Mouse (Mus musculus) intestine, embryonic 14.5 days (tissue): ENCODE results near the gene Mta3. TPM values are rescaled to one million over a fixed set of nuclear protein-coding genes. Genes with fewer than 3 reads are reported as not detected.
A peak's percentile ranks its signal among the peaks of the same experiment; 100 is the strongest.

Experiments
- ATAC-seq: fragments of 200-750 bp; cut with Nextera tagmentation; replicated peaks from 2 replicates; pipeline ENCODE4 v1.8.0; 2017; ENCODE audit warnings: low read depth, moderate number of reproducible peaks, moderate TSS enrichment, moderate library complexity; ENCODE audit not compliant: low FRiP score, low TSS enrichment
- DNase-seq: peaks from one replicate; pipeline ENCODE4 v3.0.0-alpha.2; 2018; ENCODE audit warnings: low spot score
- H3K27ac ChIP-seq: fragments of 300-500 bp; sonication (generic); 2 replicates; pipeline ENCODE4 v1.5.1; 2014; ENCODE audit warnings: low read depth, mild to moderate bottlenecking, control low read depth
- H3K27me3 ChIP-seq: fragments of 300-500 bp; sonication (generic); replicated peaks from 2 replicates; pipeline ENCODE4 v1.6.1; 2014; ENCODE audit warnings: low read length, control low read depth; ENCODE audit not compliant: control insufficient read depth, insufficient read depth
- H3K36me3 ChIP-seq: fragments of 300-500 bp; sonication (generic); 2 replicates; pipeline ENCODE4 v1.6.1; 2014; ENCODE audit warnings: low read length, control low read depth; ENCODE audit not compliant: control insufficient read depth, insufficient read depth
- H3K4me1 ChIP-seq: fragments of 300-500 bp; sonication (generic); replicated peaks from 2 replicates; pipeline ENCODE4 v1.6.1; 2014; ENCODE audit warnings: low read length, control low read depth, mixed read lengths; ENCODE audit not compliant: control insufficient read depth, insufficient read depth
- H3K4me2 ChIP-seq: fragments of 300-500 bp; sonication (generic); 2 replicates; pipeline ENCODE4 v1.6.1; 2014; ENCODE audit warnings: low read length
- H3K4me3 ChIP-seq: fragments of 300-500 bp; sonication (generic); 2 replicates; pipeline ENCODE4 v1.5.1; 2014; ENCODE audit warnings: low read depth, low read length, control low read depth, mixed read lengths
- H3K9ac ChIP-seq: fragments of 300-500 bp; sonication (generic); 2 replicates; pipeline ENCODE4 v1.6.1; 2014; ENCODE audit warnings: mild to moderate bottlenecking, low read length
- H3K9me3 ChIP-seq: fragments of 300-500 bp; sonication (generic); 2 replicates; pipeline ENCODE4 v1.6.1; 2016; ENCODE audit warnings: low read length, control low read depth; ENCODE audit not compliant: control insufficient read depth
- WGBS: fragments of 180-500 bp; shearing (Covaris S2); extraction: QIAGEN DNeasy Blood & Tissue Kit; methylation state at CpG from one replicate; pipeline ENCODE4 v1.1.7; 2014; 5-methylcytosine and 5-hydroxymethylcytosine counted together
- polyA plus RNA-seq: library from polyadenylated mRNA; unstranded; fragments of >200 nt; fragmentation: Nextera tagmentation; extraction: Ambion mirVana; gene quantifications from 2 replicates; pipeline ENCODE4 v1.2.1, GENCODE M21; 2014

Mta3 gene
- polyA plus RNA-seq, 1 experiment from 2014 or later: 37.0 TPM

- DNase-seq (no peak), ATAC-seq (no peak)
- WGBS: 76% methylated on average over 3 of the region's 3 CpGs
- Histone ChIP-seq H3K9ac (no peak within 1 kb of the TSS), H3K36me3 (no peaks in the 10 kb centered on the region), H3K4me3 (no peak within 1 kb of the TSS), H3K27ac (no peak within 1 kb of the TSS), H3K4me1 (no peaks in the 10 kb centered on the region), H3K27me3 (no peaks in the 10 kb centered on the region), H3K4me2 (no peak within 1 kb of the TSS), H3K9me3 (no peaks in the 10 kb centered on the region)
Measured at GRCm38 (mm10) chr17:83847815-83848214, 141.9 kb downstream of the Mta3 start, which contains the start of gene Haao. TSS of gene Haao (minus strand) at chr17:83847963.

- Histone ChIP-seq H3K4me3 (no peak overlapping the region), H3K4me1 (no peaks in the 10 kb centered on the region), H3K4me2 (no peak overlapping the region), H3K9me3 (no peaks in the 10 kb centered on the region), H3K36me3 (no peaks in the 10 kb centered on the region), H3K9ac (no peak overlapping the region), H3K27me3 (no peaks in the 10 kb centered on the region), H3K27ac (no peak overlapping the region)
- no peak for ATAC-seq
- no peak for DNase-seq
- WGBS: 40% methylated on average over 4 of the region's 4 CpGs
Measured at GRCm38 (mm10) chr17:83848482-83848881, 142.5 kb downstream of the Mta3 start.

- DNase-seq (no peak), ATAC-seq (no peak)
- Histone ChIP-seq H3K27ac (no peak overlapping the region), H3K27me3 (no peaks in the 10 kb centered on the region), H3K9ac (no peak overlapping the region), H3K4me2 (no peak overlapping the region), H3K4me3 (no peak overlapping the region), H3K4me1 (no peaks in the 10 kb centered on the region), H3K9me3 (no peaks in the 10 kb centered on the region), H3K36me3 (no peaks in the 10 kb centered on the region)
- 68% methylated on average over 12 of the region's 12 CpGs for WGBS
Measured at GRCm38 (mm10) chr17:83849081-83849675, 143.2 kb downstream of the Mta3 start.

- Histone ChIP-seq H3K4me3 (no peak overlapping the region), H3K27ac (no peak overlapping the region), H3K27me3 (no peaks in the 10 kb centered on the region), H3K9ac (no peak overlapping the region), H3K4me1 (no peaks in the 10 kb centered on the region), H3K36me3 (no peaks in the 10 kb centered on the region), H3K4me2 (no peak overlapping the region), H3K9me3 (no peaks in the 10 kb centered on the region)
- ATAC-seq (no peak; the same call in 1 of the 2 replicates), DNase-seq (no peak)
- 81% methylated on average over 5 of the region's 5 CpGs for WGBS
Measured at GRCm38 (mm10) chr17:83849717-83850116, 143.8 kb downstream of the Mta3 start.

GRCm38 (mm10) chr17:83850458-83850857 lies 144.5 kb downstream of the Mta3 start:
- Histone ChIP-seq H3K27ac (no peak overlapping the region), H3K4me2 (0 out of 2 replicates have a peak overlapping the region, but pooled peaks have one; percentile 4), H3K36me3 (no peaks in the 10 kb centered on the region), H3K4me3 (no peak overlapping the region), H3K9ac (no peak overlapping the region), H3K9me3 (no peaks in the 10 kb centered on the region), H3K27me3 (no peaks in the 10 kb centered on the region), H3K4me1 (no peaks in the 10 kb centered on the region)
- DNase-seq (peak; percentile 99), ATAC-seq (0 out of 2 replicates have a peak, but pooled peaks have one; percentile 37)
- 13% methylated on average over 9 of the region's 9 CpGs for WGBS

GRCm38 (mm10) chr17:83850864-83851263 lies 144.9 kb downstream of the Mta3 start:
- 86% methylated on average over 5 of the region's 5 CpGs for whole genome bisulfite sequencing

GRCm38 (mm10) chr17:83853831-83854230 lies 147.9 kb downstream of the Mta3 start:
- Histone ChIP-seq H3K9ac (no peak overlapping the region), H3K4me2 (peak overlapping the region; percentile 3; the same call in 1 of the 2 replicates), H3K9me3 (no peaks in the 10 kb centered on the region), H3K27me3 (no peaks in the 10 kb centered on the region), H3K36me3 (no peaks in the 10 kb centered on the region), H3K4me1 (no peaks in the 10 kb centered on the region), H3K4me3 (no peak overlapping the region), H3K27ac (no peak overlapping the region)
- WGBS: 48% methylated on average over 3 of the region's 3 CpGs
- ATAC-seq: no peak
- DNase-seq: no peak

More at GRCm38 (mm10) chr17:83850864-83851263, 144.9 kb downstream of the Mta3 start:
- Histone ChIP-seq H3K9ac (no peak overlapping the region), H3K4me3 (no peak overlapping the region), H3K27ac (no peak overlapping the region), H3K27me3 (no peaks in the 10 kb centered on the region), H3K9me3 (no peaks in the 10 kb centered on the region), H3K36me3 (no peaks in the 10 kb centered on the region), H3K4me1 (no peaks in the 10 kb centered on the region), H3K4me2 (no peak overlapping the region)
- ATAC-seq (no peak), DNase-seq (no peak)

- no peaks in the 10 kb centered on the region for H3K36me3 ChIP-seq
- H3K4me2 ChIP-seq: peak overlapping the region; percentile 3; the same call in 1 of the 2 replicates
- H3K9ac ChIP-seq: no peak overlapping the region
- WGBS: 42% methylated on average over 12 of the region's 12 CpGs
- no peaks in the 10 kb centered on the region for H3K9me3 ChIP-seq
- no peak for ATAC-seq
- DNase-seq: no peak
- H3K27ac ChIP-seq: no peak overlapping the region
- H3K27me3 ChIP-seq: no peaks in the 10 kb centered on the region
- H3K4me3 ChIP-seq: no peak overlapping the region
- no peaks in the 10 kb centered on the region for H3K4me1 ChIP-seq
Measured at GRCm38 (mm10) chr17:83854284-83854918, 148.4 kb downstream of the Mta3 start.

GRCm38 (mm10) chr17:83858413-83858812 lies 152.4 kb downstream of the Mta3 start:
- WGBS: 86% methylated on average over 7 of the region's 7 CpGs
- Histone ChIP-seq H3K4me1 (0 out of 2 replicates have a peak, but pooled peaks cover 3% of the 10 kb centered on the region), H3K27ac (no peak overlapping the region), H3K4me2 (no peak overlapping the region), H3K9ac (no peak overlapping the region), H3K9me3 (no peaks in the 10 kb centered on the region), H3K4me3 (no peak overlapping the region), H3K36me3 (no peaks in the 10 kb centered on the region), H3K27me3 (no peaks in the 10 kb centered on the region)
- DNase-seq (no peak), ATAC-seq (no peak)
